Mouse (Mus musculus) T-helper 1 cell (primary cell): Measurements from ENCODE around the gene Gm9837.

Source experiments
- in situ Hi-C: fragments of 300-600 bp; cut with MboI, MseI; formaldehyde crosslinking; loops from one replicate; pipeline ENCODE4 v1.15.1; 2025; ENCODE audit warnings: high pct_unique_total_duplicates

The Gm9837 gene

GRCm38 (mm10) chr11:53469968-53470695, at the start of gene Gm9837:
Gm9837 (minus strand) TSS chr11:53470479.
- in situ Hi-C loops = loop anchor here (5.0 kb wide), 1 partner anchor 267 kb away; no protein-coding TSS in a partner anchor

GRCm38 (mm10) chr11:53519207-53520121, 49.2 kb upstream of the Gm9837 start, which contains the start of gene Sept8:
Sept8 (plus strand) TSS chr11:53519257.
- in situ Hi-C loops = no loop called here

GRCm38 (mm10) chr11:53518759-53519158, 48.5 kb upstream of the Gm9837 start:
- in situ Hi-C loops = no loop called here

GRCm38 (mm10) chr11:53516775-53517627, 46.7 kb upstream of the Gm9837 start:
- in situ Hi-C loops = no loop called here

GRCm38 (mm10) chr11:53510351-53510750, 40.1 kb upstream of the Gm9837 start:
- in situ Hi-C loops = no loop called here

GRCm38 (mm10) chr11:53508591-53508990, 38.3 kb upstream of the Gm9837 start:
- in situ Hi-C loops = no loop called here

GRCm38 (mm10) chr11:53508152-53508551, 37.9 kb upstream of the Gm9837 start:
- in situ Hi-C loops = no loop called here

GRCm38 (mm10) chr11:53507098-53507805, 37.0 kb upstream of the Gm9837 start:
- in situ Hi-C loops = no loop called here

GRCm38 (mm10) chr11:53505026-53505663, 34.9 kb upstream of the Gm9837 start:
- in situ Hi-C loops = no loop called here

- in situ Hi-C loops = no loop called here
Measured at GRCm38 (mm10) chr11:53504376-53504775, 34.1 kb upstream of the Gm9837 start.

- in situ Hi-C loops = no loop called here
Measured at GRCm38 (mm10) chr11:53503738-53504137, 33.5 kb upstream of the Gm9837 start.

- in situ Hi-C loops = no loop called here
Measured at GRCm38 (mm10) chr11:53502039-53502765, 31.9 kb upstream of the Gm9837 start.

- in situ Hi-C loops = no loop called here
Measured at GRCm38 (mm10) chr11:53500569-53500968, 30.3 kb upstream of the Gm9837 start.

GRCm38 (mm10) chr11:53496946-53497345, 26.7 kb upstream of the Gm9837 start:
- in situ Hi-C loops = no loop called here

- in situ Hi-C loops = no loop called here
Measured at GRCm38 (mm10) chr11:53495417-53495816, 25.1 kb upstream of the Gm9837 start.

- in situ Hi-C loops = no loop called here
Measured at GRCm38 (mm10) chr11:53493243-53493955, 23.1 kb upstream of the Gm9837 start.

- in situ Hi-C loops = no loop called here
Measured at GRCm38 (mm10) chr11:53491954-53492401, 21.7 kb upstream of the Gm9837 start.

GRCm38 (mm10) chr11:53489421-53489820, 19.1 kb upstream of the Gm9837 start:
- in situ Hi-C loops = no loop called here

- in situ Hi-C loops = no loop called here
Measured at GRCm38 (mm10) chr11:53489007-53489406, 18.7 kb upstream of the Gm9837 start.
